Mouse (Mus musculus) forebrain, embryonic 12.5 days (tissue): ENCODE results near the gene Tac4. TPM values are rescaled to one million over a fixed set of nuclear protein-coding genes. Genes with fewer than 3 reads are reported as not detected.

Experiments used
- ATAC-seq: fragments of 200-750 bp; cut with Nextera tagmentation; 2 replicates; pipeline ENCODE4 v1.8.0; 2017; ENCODE audit warnings: moderate TSS enrichment; ENCODE audit not compliant: low FRiP score
- H3K27ac ChIP-seq: fragments of 300-500 bp; sonication (generic); 2 replicates; pipeline ENCODE4 v1.5.1; 2016; ENCODE audit warnings: mild to moderate bottlenecking
- H3K27me3 ChIP-seq: fragments of 300-500 bp; sonication (generic); 2 replicates; pipeline ENCODE4 v1.6.1; 2016; ENCODE audit warnings: mild to moderate bottlenecking
- H3K36me3 ChIP-seq: fragments of 300-500 bp; sonication (generic); replicated peaks from 2 replicates; pipeline ENCODE4 v1.6.1; 2016; ENCODE audit warnings: mild to moderate bottlenecking
- H3K4me1 ChIP-seq: fragments of 300-500 bp; sonication (generic); 2 replicates; pipeline ENCODE4 v1.6.1; 2016
- H3K4me2 ChIP-seq: fragments of 300-500 bp; sonication (generic); 2 replicates; pipeline ENCODE4 v1.6.1; 2016; ENCODE audit warnings: mild to moderate bottlenecking, moderate library complexity
- H3K4me3 ChIP-seq: fragments of 300-500 bp; sonication (generic); replicated peaks from 2 replicates; pipeline ENCODE4 v1.5.1; 2016; ENCODE audit warnings: mild to moderate bottlenecking
- H3K9ac ChIP-seq: fragments of 300-500 bp; sonication (generic); 2 replicates; pipeline ENCODE4 v1.6.1; 2016; ENCODE audit warnings: mild to moderate bottlenecking
- H3K9me3 ChIP-seq: fragments of 300-500 bp; sonication (generic); 2 replicates; pipeline ENCODE4 v1.6.1; 2016
- WGBS: fragments of 180-500 bp; shearing (Covaris S2); methylation state at CpG from one replicate; pipeline ENCODE4 v1.1.7; 2016; 5-methylcytosine and 5-hydroxymethylcytosine counted together
- polyA plus RNA-seq: library from polyadenylated mRNA; unstranded; fragments of >200 nt; fragmentation: Nextera tagmentation; extraction: Ambion mirVana; gene quantifications from 2 replicates; pipeline ENCODE4 v1.2.1, GENCODE M21; 2016

The Tac4 gene
- polyA plus RNA-seq, 1 experiment from 2014 or later: 0.20 TPM

DNA sequence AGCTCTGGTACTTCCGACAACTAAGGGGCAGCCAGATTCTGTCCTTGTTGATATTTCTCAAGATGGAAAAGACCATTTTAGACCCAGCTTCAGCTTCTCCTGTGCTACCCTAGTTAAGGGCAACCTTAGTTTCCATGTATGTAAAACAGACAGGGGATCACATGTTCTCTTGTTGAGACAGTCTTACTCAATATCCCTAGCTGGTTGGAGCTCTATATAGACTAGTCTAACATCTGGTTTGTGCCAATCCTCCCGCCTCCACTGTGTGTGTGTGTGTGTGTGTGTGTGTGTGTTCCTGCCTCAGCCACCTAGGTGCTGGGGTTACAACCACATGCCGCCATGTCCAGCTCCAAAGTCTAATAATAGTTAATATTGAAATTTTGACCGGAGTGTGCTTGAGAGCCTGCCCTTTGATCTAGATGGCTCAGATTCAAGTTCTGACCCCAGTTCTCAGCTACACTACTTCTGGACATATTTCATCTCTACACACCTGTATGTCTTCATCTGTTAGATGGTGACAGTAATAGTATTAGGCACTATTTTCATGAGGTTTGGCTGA is 3.2 kb downstream of the Tac4 start:
- Histone ChIP-seq H3K9ac (no peak overlapping the region), H3K4me1 (peaks cover 23% of the 10 kb centered on the region), H3K36me3 (peaks cover 5% of the 10 kb centered on the region; the same call in 1 of the 2 replicates), H3K27me3 (peaks cover 22% of the 10 kb centered on the region), H3K9me3 (no peaks in the 10 kb centered on the region), H3K27ac (peak overlapping the region; percentile 25; the same call in 1 of the 2 replicates), H3K4me3 (no peak overlapping the region), H3K4me2 (no peak overlapping the region)
- ATAC-seq: no peak
- 52% methylated on average over 4 of the region's 4 CpGs for WGBS

DNA sequence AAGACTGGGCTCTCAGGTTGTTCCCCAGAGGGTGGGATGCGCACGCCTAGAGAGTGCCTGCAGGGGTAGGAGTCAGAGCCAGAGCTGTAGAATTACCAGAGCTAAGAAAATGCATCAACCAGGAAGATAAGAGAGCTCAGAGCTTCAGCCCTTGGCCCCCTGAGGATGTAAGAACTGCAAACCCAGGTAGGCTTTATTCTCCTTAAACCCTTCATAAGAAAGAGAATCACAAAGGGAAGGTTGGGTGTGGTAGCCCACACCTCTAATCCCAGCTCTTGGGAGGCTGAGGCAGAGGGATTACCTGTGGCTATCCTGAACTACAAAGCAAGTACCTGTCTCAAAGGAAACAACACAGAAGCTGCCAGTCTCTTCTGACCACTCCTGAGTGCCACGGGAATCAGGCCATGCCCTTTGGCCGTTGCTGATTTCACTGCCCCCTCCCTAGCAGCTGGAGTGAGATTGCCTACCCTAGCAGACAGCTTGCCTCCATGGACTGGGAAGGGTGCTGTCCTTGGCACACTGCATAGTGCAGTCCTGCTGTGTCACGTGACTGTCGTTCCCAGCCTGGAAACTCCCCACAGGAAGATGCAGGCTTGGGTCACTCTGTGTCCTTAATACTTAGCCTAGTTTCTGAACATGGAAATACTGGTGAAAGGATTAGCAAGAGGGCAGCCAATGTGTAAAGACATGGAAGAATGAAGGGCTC is 5.4 kb downstream of the Tac4 start:
- H3K27ac ChIP-seq: no peak overlapping the region

DNA sequence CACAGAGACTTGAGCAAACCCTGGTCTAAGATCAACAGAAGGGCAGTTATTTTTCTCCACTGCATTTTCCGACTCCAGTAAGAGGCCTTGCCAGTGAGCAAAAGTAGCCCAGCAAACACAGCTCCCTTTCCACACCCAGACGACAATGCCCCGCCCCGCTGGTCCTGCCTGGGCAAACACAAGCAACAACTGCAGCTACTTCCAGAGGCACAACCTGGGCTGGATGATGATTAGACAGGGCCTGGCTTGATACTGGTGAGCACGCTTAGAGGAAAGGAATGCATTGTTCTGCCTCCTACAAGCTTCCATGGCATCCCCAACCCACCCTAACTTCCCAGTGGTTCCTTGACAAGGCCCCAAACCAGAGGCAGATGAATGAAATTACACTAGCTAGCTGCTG is 12.3 kb downstream of the Tac4 start:
- Histone ChIP-seq H3K4me2 (no peak overlapping the region), H3K36me3 (peaks cover 96% of the 10 kb centered on the region), H3K9me3 (no peaks in the 10 kb centered on the region), H3K27me3 (no peaks in the 10 kb centered on the region), H3K9ac (no peak overlapping the region), H3K27ac (no peak overlapping the region), H3K4me3 (no peak overlapping the region), H3K4me1 (no peaks in the 10 kb centered on the region)
- no peak for ATAC-seq
- WGBS: 90% methylated on average over 5 of the region's 5 CpGs

More for the DNA sequence above, 5.4 kb downstream of the Tac4 start:
- no peak overlapping the region for H3K4me2 ChIP-seq
- no peaks in the 10 kb centered on the region for H3K9me3 ChIP-seq
- no peak overlapping the region for H3K4me3 ChIP-seq
- WGBS: 42% methylated on average over 6 of the region's 6 CpGs
- H3K36me3 ChIP-seq: peaks cover 26% of the 10 kb centered on the region
- H3K4me1 ChIP-seq: peaks cover 20% of the 10 kb centered on the region
- no peak overlapping the region for H3K9ac ChIP-seq
- no peak for ATAC-seq
- H3K27me3 ChIP-seq: peaks cover 2% of the 10 kb centered on the region; the same call in 1 of the 2 replicates

DNA sequence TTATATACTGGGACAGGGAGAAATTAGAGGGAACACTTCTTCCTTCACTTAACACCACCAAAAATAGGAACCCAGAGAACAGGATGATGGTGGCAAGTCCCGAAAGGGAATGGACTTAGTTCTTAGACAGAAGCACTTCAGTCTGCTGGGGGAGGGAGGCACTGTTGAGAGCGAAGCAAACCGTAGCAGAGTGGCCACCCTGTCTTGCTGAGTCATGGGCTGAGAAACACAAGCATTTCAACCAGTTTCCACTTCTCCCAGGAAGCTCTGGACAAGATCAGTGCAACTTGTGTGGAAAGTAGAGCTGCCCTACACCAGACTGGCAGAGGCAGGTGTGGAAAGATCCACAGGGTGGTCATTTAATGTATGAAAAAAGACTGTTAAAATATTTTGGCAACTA is 13.3 kb downstream of the Tac4 start:
- Histone ChIP-seq H3K9me3 (no peaks in the 10 kb centered on the region), H3K4me1 (no peaks in the 10 kb centered on the region), H3K4me2 (no peak overlapping the region), H3K27me3 (no peaks in the 10 kb centered on the region), H3K36me3 (peaks cover 100% of the 10 kb centered on the region), H3K27ac (no peak overlapping the region), H3K9ac (no peak overlapping the region), H3K4me3 (no peak overlapping the region)
- 97% methylated on average over 3 of the region's 3 CpGs for WGBS
- ATAC-seq: no peak

DNA sequence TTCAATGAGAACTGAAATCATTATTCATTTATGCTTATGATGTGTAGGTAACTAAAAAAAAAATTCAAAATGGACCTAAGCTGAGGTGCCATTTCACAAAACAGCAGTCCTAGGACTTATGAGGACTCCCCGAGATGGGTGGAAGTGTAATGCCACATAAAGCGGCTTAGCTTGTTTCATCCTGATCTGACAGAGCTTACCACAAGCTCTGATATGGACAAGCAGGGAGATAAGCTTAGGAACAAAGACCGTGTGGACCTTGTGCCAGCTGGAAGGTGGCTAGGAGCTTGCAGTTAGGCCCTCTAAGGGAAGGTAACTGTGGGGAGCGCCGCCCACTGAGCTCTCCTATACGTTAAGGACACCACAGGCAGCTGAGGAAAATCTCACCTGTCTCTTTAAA is 14.7 kb downstream of the Tac4 start:
- WGBS: 89% methylated on average over 6 of the region's 6 CpGs
- ATAC-seq: no peak
- peaks cover 99% of the 10 kb centered on the region for H3K36me3 ChIP-seq

DNA sequence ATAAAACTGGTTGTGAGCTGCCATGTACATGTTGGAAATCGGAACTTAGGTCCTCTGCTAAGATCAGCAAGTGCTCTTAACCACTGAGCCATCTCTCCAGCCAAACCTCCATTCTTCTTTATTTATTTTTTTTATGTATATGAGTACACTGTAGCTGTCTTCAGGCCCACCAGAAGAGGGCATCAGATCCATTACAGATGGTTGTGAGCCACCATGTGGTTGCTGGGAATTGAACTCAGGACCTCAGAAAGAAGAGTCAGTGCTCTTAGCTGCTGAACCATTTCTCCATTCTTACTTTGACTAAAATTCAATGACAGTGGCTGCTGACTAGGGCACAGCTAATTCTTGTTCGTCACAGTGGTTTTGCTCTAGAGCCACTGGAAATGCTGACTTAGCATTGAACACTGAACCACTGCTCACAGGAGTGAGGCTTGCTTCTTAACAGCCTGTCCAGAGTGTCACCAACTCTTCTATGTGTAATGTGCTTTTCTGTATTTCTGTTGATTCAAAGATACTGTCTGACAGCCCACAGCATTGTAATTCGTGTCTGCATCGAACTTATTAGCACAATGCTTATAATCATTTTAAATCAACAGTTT is 17.8 kb downstream of the Tac4 start:
- Histone ChIP-seq H3K9ac (no peak overlapping the region), H3K27ac (no peak overlapping the region), H3K4me1 (no peaks in the 10 kb centered on the region), H3K9me3 (no peaks in the 10 kb centered on the region), H3K27me3 (no peaks in the 10 kb centered on the region), H3K36me3 (peaks cover 98% of the 10 kb centered on the region), H3K4me3 (no peak overlapping the region), H3K4me2 (no peak overlapping the region)
- no peak for ATAC-seq
- 91% methylated on average over 4 of the region's 4 CpGs for WGBS

More for the DNA sequence above, 14.7 kb downstream of the Tac4 start:
- Histone ChIP-seq H3K4me3 (no peak overlapping the region), H3K27me3 (no peaks in the 10 kb centered on the region), H3K27ac (no peak overlapping the region), H3K9me3 (no peaks in the 10 kb centered on the region), H3K4me1 (no peaks in the 10 kb centered on the region), H3K4me2 (no peak overlapping the region), H3K9ac (no peak overlapping the region)

DNA sequence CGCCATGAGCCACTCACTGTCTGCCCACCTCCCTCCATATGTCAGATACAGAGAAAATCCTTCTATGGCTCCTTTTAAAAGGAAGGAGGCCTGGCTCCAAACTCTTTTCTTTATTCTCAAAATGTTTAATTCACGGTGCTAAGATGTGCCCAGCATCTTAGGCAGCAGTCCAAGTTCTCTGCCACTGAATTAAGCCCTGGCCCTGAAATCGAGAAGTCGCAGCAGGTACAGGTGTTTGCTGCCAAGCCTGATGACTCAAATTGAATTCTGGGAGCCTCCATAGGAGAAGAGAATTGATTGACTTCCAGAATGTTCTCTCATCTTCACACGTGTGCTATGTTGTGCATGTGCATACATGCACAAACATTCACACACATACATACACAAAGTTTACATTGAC is 21.0 kb downstream of the Tac4 start:
- Histone ChIP-seq H3K4me3 (no peak overlapping the region), H3K27ac (no peak overlapping the region), H3K4me1 (no peaks in the 10 kb centered on the region), H3K36me3 (peaks cover 96% of the 10 kb centered on the region), H3K4me2 (no peak overlapping the region), H3K9me3 (no peaks in the 10 kb centered on the region), H3K27me3 (no peaks in the 10 kb centered on the region), H3K9ac (no peak overlapping the region)
- no peak for ATAC-seq
- WGBS: 93% methylated on average over 5 of the region's 5 CpGs

DNA sequence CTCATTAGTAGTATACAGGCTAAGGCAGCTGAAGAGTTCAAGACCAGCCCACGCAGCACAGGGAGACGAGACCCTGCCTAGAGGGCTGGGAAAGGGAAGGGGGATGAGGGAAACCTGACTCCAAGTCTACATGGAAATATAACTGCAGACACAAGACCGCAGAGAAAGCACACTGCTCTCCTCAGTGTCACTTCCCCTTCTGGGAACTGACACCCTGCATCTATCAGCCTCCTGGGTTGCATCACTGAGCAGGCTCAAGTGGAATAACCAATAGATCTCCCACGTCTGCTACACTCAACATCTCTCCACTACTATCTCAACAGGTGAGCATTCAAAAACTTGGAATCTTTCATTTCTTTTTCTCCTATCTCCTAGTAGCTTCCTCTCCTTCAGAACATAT is 30.7 kb downstream of the Tac4 start:
- H3K4me1 ChIP-seq: no peaks in the 10 kb centered on the region
- H3K4me3 ChIP-seq: no peak overlapping the region
- no peaks in the 10 kb centered on the region for H3K27me3 ChIP-seq
- no peak overlapping the region for H3K27ac ChIP-seq
- ATAC-seq: no peak
- no peaks in the 10 kb centered on the region for H3K9me3 ChIP-seq
- no peak overlapping the region for H3K9ac ChIP-seq
- H3K4me2 ChIP-seq: no peak overlapping the region
- H3K36me3 ChIP-seq: peaks cover 76% of the 10 kb centered on the region
- WGBS: 87% methylated on average over 4 of the region's 4 CpGs

DNA sequence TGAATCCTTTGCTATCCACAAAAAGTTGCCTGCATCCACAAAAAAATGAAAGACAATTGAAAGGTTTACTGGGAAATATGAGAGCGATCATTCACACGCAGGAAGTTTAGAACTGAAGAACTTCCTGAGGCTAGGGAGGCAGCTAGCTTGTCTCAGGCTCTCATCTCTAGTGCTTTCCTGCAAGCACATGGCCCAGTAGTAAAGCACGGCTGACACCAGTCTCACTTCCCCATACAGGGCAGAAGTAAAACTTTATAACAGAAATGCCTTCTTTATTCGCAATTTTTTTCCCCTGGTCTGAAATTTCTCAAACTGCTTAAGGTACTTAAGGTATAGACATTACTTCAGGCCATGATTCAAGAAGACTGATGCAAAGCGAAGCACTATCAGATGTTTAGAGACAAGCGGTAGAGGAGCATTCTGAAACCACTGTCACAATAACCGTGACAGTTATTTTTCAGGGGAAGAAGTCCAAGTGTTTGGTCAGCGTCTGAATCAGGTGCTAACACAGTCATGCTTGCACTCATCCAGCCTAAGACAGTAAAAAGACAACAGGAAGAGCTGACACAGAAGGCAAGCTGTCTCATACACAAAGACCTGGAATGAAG is 31.8 kb downstream of the Tac4 start:
- no peaks in the 10 kb centered on the region for H3K9me3 ChIP-seq
- no peak overlapping the region for H3K4me3 ChIP-seq
- H3K4me1 ChIP-seq: no peaks in the 10 kb centered on the region
- no peak for ATAC-seq
- no peaks in the 10 kb centered on the region for H3K27me3 ChIP-seq
- H3K27ac ChIP-seq: no peak overlapping the region
- H3K36me3 ChIP-seq: peaks cover 74% of the 10 kb centered on the region
- H3K9ac ChIP-seq: no peak overlapping the region
- WGBS: 92% methylated on average over 8 of the region's 8 CpGs
- H3K4me2 ChIP-seq: no peak overlapping the region

DNA sequence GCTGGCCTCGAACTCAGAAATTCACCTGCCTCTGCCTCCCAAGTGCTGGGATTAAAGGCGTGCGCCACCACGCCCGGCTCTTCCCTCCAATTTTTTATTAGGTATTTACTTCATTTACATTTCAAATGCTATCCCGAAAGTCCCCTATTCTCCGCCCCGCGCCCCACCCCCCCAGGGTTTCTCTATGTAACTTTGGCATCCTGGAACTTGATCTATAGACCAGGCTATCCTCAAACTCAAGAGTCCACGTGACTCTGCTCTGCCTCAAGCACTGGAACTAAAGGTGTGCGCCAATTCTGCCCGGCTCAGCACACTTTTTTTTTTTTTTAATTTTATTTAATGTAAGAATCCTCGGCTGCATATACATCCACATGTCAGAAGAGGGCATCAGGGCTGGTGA is 34.4 kb downstream of the Tac4 start:
- ATAC-seq: no peak
- no peaks in the 10 kb centered on the region for H3K27me3 ChIP-seq
- WGBS: 92% methylated on average over 13 of the region's 13 CpGs
- H3K4me1 ChIP-seq: no peaks in the 10 kb centered on the region
- H3K27ac ChIP-seq: no peak overlapping the region
- no peak overlapping the region for H3K4me2 ChIP-seq
- H3K9me3 ChIP-seq: no peaks in the 10 kb centered on the region
- no peak overlapping the region for H3K4me3 ChIP-seq
- H3K36me3 ChIP-seq: peaks cover 76% of the 10 kb centered on the region
- H3K9ac ChIP-seq: no peak overlapping the region

DNA sequence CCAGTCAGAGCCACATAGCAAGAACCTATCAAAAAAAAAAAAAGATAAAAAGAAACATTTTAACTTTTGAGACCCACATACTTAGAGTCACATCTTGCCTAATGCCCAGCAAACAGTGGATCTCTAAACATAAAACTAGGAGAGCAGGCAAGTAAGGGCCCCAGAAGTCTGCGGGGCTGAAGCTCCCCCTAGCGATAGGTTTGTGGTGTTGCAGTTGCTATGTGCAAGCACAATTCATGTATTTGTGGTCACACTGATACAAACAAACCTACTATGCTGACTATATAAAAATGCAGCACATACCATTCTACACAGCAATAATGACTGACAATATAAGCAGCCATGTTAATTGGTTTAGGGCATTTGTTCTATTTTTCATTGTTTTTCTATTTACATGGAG is 36.8 kb downstream of the Tac4 start:
- peaks cover 76% of the 10 kb centered on the region for H3K36me3 ChIP-seq
- H3K9me3 ChIP-seq: no peaks in the 10 kb centered on the region
- H3K27ac ChIP-seq: no peak overlapping the region
- no peaks in the 10 kb centered on the region for H3K4me1 ChIP-seq
- WGBS: 14% methylated on average over 2 of the region's 2 CpGs
- H3K27me3 ChIP-seq: no peaks in the 10 kb centered on the region
- no peak for ATAC-seq
- no peak overlapping the region for H3K4me2 ChIP-seq
- H3K9ac ChIP-seq: no peak overlapping the region
- H3K4me3 ChIP-seq: no peak overlapping the region

DNA sequence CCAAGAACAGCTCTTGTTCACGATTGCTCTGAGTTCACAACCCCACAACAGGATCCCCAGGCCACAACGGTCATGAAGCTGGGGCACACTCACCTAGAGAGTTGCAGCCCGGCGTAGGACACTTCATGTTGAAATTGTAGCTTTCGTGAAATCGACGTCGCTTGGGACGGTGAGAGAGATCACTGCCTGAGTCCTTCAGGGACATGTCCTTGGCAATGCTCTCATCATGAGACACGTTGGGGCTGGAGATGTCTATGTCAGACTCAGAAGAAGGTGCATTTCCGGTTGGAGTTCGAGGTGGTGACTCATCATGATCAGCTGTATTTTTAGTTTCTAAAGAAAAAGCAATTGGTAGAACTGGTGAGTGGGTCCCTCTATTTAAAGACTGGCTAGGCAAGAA is 38.6 kb downstream of the Tac4 start:
- Histone ChIP-seq H3K9ac (no peak overlapping the region), H3K4me2 (no peak overlapping the region), H3K36me3 (peaks cover 71% of the 10 kb centered on the region), H3K4me3 (no peak overlapping the region), H3K27me3 (no peaks in the 10 kb centered on the region), H3K4me1 (no peaks in the 10 kb centered on the region), H3K9me3 (no peaks in the 10 kb centered on the region), H3K27ac (no peak overlapping the region)
- WGBS: 97% methylated on average over 12 of the region's 12 CpGs
- no peak for ATAC-seq
